Mouse (Mus musculus): ENCODE results near the gene Nxpe3. TPM values are rescaled to one million over a fixed set of nuclear protein-coding genes. Genes with fewer than 3 reads are reported as not detected.

Nxpe3 gene
- 1.9 and 2.1 TPM in 2 replicates for polyA plus RNA-seq (2012; rRNA removed)

DNA sequence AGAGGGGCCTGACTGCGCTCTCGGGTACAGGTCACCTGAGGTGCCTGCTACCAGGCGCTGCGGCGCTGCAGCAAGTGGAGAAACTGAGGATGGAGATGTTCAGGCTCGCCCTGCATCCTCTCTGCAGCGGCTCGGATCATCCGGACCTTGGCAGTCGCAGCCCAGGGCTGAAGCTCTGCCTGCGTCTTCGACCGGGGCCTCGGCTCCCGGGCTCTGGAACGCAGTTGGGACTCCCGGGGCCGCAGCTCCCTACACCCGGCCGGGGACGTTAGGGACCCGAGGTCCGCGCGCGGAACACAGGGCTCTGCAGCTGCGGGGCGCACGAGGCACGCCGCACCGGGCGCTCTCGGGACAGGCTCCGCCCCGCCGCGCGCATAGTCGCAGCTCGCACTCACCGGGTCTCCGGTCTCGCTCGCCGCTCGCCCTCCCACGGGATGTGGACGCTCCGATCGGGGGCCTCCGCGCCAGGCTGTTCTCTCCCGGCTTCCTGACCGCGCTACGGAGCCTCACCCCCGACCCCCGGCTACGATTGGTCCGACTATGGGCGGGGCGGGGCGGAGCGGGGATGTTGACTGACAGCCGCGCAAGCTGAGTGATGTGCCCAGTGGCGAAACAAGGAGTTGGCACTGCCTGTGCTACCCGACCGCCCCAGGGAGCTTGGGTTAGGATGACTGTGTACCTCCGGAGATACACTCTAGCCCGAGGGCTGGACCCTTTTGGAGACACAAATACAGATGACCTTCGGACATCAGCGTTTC lies at the start of gene Nxpe3:
Gene Nxpe3, minus strand, starts transcription at position 393 of the 758 bp plus-strand sequence.

DNA sequence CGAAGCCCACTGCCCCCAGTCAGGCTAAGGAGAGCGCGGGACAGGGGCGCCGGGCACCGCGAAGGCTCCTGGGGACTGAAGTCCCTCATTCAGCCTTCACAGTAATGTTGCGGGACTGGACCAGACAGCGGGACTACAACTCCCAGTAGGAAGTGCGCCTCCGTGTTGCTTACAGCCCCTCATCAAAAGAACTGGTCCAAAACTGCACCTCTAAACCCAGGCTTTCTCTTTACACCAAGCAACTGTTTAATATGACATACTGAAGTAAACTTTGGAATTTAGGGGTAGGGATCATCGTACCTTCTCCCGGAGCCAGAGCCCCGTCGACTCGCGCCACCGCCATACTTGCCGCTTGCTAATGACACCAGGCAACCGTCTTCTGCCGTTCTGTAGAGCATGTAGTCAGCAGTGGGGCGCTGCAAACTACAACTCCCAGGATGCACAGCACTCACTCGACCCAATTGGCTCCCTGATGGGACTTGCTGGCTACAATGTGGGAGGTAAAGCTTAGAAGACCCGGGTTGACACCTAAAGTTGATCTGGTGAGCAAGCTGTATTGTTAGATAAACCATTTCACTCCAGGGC lies 39.5 kb upstream of the Nxpe3 start, which contains the start of gene Cep97:
Gene Cep97, minus strand, starts transcription at position 403 of the 585 bp plus-strand sequence.

DNA sequence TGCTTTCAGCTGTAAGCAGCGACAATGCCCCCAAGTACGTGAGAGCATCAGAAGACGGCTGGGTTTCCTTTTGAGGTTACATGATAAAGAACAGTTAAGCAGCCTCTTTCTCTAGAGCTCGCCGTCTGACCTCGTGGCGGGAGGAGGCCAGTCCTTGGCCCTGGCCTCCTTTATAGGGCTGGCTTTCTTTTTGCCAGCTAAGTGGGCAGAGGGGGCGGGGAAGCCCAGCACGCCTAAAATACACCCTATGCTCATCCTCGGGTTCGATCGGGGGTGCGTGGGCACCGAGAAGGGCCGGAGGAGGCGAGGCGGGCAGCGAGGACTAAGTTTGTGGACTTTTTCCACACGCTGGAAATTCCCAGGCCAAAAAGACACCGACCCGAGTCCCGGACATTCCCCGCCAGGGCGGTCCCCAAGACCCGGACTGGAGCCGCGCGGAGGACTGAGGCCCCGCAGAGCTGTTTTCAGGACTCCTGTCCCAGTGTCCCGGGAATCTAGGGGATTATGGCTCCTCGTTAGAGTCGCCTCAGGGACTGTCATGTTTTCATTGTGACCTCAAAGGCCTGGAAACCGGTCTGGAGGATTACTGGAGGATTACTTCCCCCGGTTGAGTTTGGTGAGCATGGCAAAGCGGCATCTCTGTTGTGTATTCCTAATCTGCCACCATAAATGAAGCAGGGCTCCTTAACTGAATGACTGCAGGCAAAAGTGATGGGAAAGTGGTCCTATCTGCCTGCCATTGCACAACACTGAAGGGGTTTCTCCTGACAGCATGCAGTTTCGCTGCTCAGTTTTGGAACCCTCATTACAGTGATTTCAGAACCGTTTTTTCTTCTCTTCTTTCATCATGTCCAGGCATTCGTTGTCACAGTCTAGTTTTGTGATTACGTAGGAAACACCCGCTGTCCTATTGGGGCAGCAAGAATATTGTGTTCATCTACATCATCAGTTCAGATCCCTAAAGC lies 56.3 kb downstream of the Nxpe3 start, which contains the start of gene Nfkbiz:
Gene Nfkbiz, minus strand, starts transcription at position 390 of the 965 bp plus-strand sequence.

Other genes with a start within 250 kb of the Nxpe3 start
- 3.0 and 5.2 TPM in 2 replicates for gene Nfkbiz, start 56.4 kb downstream of the Nxpe3 start, polyA plus RNA-seq (2012; rRNA removed)
- 12.0 and 12.7 TPM in 2 replicates for gene Cep97, start 39.6 kb upstream of the Nxpe3 start, polyA plus RNA-seq (2012; rRNA removed)
- 790 and 944 TPM in 2 replicates for gene Rpl24, start 71.0 kb upstream of the Nxpe3 start, polyA plus RNA-seq (2012; rRNA removed)
- 12.2 and 14.9 TPM in 2 replicates for gene Zbtb11, start 78.6 kb upstream of the Nxpe3 start, polyA plus RNA-seq (2012; rRNA removed)
- 131 and 150 TPM in 2 replicates for gene Pcnp, start 134.5 kb upstream of the Nxpe3 start, polyA plus RNA-seq (2012; rRNA removed)
- gene Trmt10c, start 142.5 kb upstream of the Nxpe3 start, polyA plus RNA-seq (2012; rRNA removed): 15.1 and 16.0 TPM in 2 replicates
- 24.1 and 33.9 TPM in 2 replicates for gene Senp7, start 153.1 kb upstream of the Nxpe3 start, polyA plus RNA-seq (2012; rRNA removed)